Mouse (Mus musculus) T-helper 17 cell (primary cell): ENCODE measurements around the gene Nup205.

Experiments used
- in situ Hi-C, 2 experiments: fragments of 300-600 bp; cut with MboI, MseI; formaldehyde crosslinking; loops; 1 replicate in 1 of 2; 2 replicates in 1 of 2; pipeline ENCODE4 v1.15.1; 2025; ENCODE audit warnings: high pct_unique_total_duplicates in 2 of 2

Gene Nup205

GRCm38 (mm10) chr6:35277903-35278587, 100.8 kb downstream of the Nup205 start:
- in situ Hi-C loops = loop anchor here in 1 of 2 experiments (5.0 kb wide), 1 partner anchor 94 kb away; no protein-coding TSS in a partner anchor

GRCm38 (mm10) chr6:35279306-35279705, 102.1 kb downstream of the Nup205 start:
- in situ Hi-C loops = loop anchor here in 1 of 2 experiments (5.0 kb wide), 1 partner anchor 93 kb away; no protein-coding TSS in a partner anchor

GRCm38 (mm10) chr6:35288114-35288761, 111.0 kb downstream of the Nup205 start:
- in situ Hi-C loops = no loop called here

- in situ Hi-C loops = no loop called here
Observed at GRCm38 (mm10) chr6:35288920-35289319, 111.7 kb downstream of the Nup205 start.

GRCm38 (mm10) chr6:35289676-35290075, 112.5 kb downstream of the Nup205 start:
- in situ Hi-C loops = no loop called here

GRCm38 (mm10) chr6:35294964-35295363, 117.7 kb downstream of the Nup205 start:
- in situ Hi-C loops = loop anchor here in 1 of 2 experiments (5.0 kb wide), 1 partner anchor 82 kb away; no protein-coding TSS in a partner anchor

GRCm38 (mm10) chr6:35297001-35297400, 119.8 kb downstream of the Nup205 start:
- in situ Hi-C loops = loop anchor here in 1 of 2 experiments (5.0 kb wide), 1 partner anchor 80 kb away; no protein-coding TSS in a partner anchor
